Mouse (Mus musculus) inflammation-experienced regulatory T-cells, adult 6 months (primary cell): ENCODE data around the gene Ms4a4a. TPM values are rescaled to one million over a fixed set of nuclear protein-coding genes. Genes with fewer than 3 reads are reported as not detected.
"Not testable (repeated sequence)": the region's sequence is repeated elsewhere in the genome, so short reads cannot be mapped to it uniquely, and the experiment has no call there.

Source experiments
- ATAC-seq: one replicate; pipeline ENCODE4 v1.8.0; 2017
- polyA plus RNA-seq, 3 experiments: library from polyadenylated mRNA; unstranded; fragments of 100-300 nt; shearing (Covaris generic); gene quantifications; one replicate each; pipeline ENCODE4 v1.2.1; 2017

The Ms4a4a gene
- polyA plus RNA-seq: 1 to 10 TPM in 2 of 3 experiments, not detected in 1; 1.2 to 3.9 TPM

- ATAC-seq: no peak
Measured at GRCm38 (mm10) chr19:11375273-11375672, at the start of gene Ms4a4a. Ms4a4a (plus strand) TSS chr19:11375523.

GRCm38 (mm10) chr19:11335932-11336331 lies 39.4 kb upstream of the Ms4a4a start, which contains the start of gene Ms4a7:
Ms4a7 (minus strand) TSS chr19:11336146.
- no peak for ATAC-seq

DNA sequence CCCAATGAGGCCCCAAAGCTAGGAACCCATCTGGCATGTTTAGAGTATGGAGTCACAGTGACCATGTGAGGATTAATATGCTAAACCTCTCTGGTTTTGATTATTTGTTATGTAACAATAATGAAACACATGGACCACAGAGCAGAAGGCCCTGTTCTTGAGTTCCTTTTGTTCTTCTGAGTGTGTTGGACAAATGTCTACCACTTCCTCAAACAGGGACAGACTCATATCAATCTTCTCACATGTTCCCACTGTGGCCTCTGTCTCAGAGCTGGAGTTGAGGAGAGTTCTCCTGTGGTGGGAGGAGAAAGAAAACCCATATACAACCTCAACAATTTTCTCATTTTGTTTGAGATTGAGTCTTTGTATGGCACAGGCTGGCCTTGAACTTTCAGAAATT lies 32.2 kb upstream of the Ms4a4a start:
- no peak for ATAC-seq

DNA sequence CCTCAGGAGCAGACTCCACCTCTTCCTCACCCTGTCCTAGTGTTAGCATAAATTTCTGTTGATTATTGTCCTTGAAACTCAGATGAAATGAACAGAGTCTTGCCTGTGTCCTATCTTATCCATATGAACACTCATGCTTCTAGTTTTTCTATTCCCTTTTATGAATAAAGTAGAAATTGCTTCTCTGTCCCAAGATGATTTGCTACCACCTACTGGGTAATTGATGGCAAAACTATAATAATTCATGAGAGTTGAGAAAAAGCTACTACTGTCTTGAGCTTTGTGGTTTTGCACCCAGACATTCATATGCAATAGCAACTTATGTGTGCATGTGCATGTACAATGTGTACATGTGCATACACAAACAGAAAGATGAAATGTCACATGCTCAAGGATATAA lies 31.3 kb upstream of the Ms4a4a start:
- ATAC-seq: no peak

DNA sequence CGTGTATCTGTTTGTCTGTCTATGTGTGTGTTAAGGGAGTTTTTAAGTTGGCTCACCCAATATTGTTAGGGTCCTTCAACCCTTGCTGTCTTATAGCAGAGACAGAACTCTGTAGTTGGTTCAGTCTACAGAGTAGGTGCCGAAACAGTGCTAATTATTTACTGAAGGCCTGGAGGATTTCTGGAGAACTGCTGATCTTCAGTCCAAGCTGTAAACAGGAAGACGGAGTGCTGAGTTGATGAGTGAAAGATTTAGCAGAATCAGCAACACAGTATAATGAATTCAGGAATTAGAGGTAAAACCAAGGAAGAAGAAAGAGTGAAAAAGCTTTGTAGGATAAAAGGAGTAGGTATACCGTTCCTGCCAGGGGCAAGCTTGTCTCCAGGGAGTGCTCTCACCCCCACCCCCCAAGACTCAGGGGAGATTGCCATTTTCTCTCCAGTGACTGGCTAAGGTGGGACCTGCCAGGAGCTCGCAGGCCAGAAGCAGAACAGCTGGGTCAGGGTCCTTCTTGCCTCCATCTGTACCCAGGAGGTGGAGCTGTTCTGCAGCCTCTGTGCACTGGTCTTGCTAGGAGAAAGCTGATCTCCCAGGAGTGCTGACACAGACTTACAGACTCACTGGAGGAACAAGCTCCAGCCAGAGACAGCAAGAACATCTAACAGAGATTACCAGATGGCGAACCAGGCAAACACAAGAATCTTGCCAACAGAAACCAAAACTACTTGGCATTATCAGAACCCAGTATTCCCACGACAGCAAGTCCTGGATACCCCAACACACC lies 25.4 kb upstream of the Ms4a4a start:
- no peak for ATAC-seq

DNA sequence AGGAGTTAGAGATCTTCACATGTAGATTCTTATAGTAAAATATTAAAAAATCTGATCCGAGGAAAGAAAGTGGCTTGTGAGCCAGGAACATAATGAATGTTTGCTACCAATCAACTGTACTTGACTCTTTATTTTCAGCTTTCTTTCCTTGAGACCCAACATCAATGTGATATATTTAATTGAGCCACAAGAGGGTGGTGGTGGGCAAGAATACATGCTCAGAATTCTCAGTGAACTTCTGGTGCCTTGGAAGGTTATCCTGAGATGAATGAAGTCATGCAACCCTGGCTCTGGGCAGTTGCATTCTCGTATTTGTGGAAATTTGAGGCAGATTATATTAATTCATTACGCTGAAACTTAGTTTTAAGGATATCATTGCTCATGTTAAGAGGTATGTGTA lies 23.4 kb upstream of the Ms4a4a start:
- ATAC-seq: peak; percentile 22

DNA sequence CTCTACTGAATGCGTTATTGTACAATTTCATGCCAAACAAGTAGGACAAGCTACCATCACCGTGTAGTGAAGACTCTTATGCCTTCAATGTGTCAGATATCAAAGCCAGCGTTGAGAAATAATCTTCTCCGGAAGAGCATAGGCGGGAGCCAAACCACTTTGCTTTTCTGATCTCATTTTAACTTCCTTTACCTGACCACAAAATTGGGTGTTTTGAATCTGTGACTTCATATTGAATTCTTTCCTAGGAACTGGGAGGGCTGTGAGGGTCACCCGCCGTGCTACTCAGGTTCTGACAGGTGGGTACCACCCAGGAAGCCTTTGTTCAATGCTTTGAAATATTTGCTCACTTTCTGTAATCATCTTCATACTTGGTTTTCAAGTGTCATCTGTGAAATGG lies 19.6 kb upstream of the Ms4a4a start:
- peak; percentile 81 for ATAC-seq

- ATAC-seq: no peak
Measured at GRCm38 (mm10) chr19:11360106-11360505, 15.2 kb upstream of the Ms4a4a start.

DNA sequence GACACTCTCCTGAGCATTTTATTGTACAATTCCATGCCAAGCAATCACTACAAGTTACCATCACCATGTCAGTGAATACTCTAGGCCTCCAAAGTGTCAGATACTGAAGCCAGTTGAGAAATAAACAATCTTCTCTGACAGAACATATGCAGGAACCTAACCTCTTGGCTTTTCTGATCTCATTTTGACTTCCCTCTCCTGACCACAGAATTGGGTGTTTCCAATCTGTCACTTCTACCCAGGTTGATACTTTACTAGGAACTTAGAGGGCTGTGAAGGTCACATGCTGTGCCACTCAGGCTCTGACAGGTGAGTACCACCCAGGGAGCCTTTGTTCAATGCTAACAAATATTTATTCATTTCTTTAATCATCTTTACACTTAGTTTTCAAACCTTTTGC lies 13.3 kb upstream of the Ms4a4a start:
- ATAC-seq: peak; percentile 78

GRCm38 (mm10) chr19:11368310-11368709 lies 7.0 kb upstream of the Ms4a4a start:
- no peak for ATAC-seq

DNA sequence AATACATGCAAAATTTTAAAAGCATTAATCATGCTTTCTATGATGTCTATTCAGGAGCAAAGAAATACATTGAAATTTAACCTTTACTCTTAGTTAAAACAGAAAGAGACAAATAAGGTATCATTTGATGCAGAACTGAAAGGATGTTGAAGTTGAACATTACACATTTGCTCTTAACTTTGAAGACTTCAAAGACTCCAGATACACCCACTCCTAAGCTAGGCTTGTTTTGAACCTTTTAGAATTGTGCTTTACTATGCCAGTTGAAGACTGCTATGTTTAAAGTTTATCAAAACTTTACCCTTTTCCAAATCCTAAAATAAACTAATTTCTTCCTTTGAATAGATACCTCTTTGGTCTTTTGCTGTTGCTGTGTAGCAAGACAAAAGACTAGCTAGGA lies 4.1 kb upstream of the Ms4a4a start:
- ATAC-seq: peak; percentile 80

GRCm38 (mm10) chr19:11376399-11376798 lies 1.1 kb downstream of the Ms4a4a start:
- no peak for ATAC-seq

GRCm38 (mm10) chr19:11387109-11387508 lies 11.8 kb downstream of the Ms4a4a start:
- peak; percentile 84 for ATAC-seq

DNA sequence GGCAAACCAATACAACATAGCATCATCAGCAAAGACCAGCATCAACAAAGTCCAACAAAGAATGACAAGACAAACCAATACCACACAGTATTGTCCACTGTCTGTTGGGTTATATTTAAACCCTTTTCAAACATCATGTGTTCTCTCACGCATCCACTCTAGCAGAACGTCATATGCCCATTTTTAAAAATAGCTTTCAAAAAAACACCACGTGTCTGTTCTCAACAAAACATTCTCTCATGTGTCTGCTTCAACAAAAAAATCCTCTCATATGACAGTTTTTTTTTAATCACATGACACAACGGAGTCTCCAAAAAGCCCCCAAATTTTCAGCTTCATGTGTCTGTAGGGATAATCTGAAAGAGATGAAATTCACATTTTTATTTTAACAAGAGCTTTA lies 12.4 kb downstream of the Ms4a4a start:
- no peak for ATAC-seq

DNA sequence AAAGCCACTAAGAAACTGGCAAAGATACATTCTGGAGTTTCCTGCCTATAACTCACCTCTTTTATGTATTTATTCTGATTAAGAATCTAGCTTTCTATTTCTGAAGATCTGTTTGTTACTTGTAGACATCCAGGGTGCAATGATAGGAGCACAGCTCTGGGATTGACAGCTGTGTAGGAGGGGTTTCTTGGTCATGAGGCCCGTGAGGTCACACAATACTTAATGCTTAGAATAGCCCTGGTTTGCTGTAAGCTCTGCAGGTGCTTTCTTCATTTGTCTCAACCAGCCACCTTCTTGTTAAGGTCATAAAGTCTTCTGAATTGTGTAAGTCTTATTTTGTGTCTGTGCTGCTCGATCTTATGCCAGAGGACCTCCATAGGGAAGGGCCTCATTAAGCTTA lies 13.6 kb downstream of the Ms4a4a start:
- ATAC-seq: no peak

- peak; percentile 50 for ATAC-seq
Measured at GRCm38 (mm10) chr19:11395769-11396168, 20.4 kb downstream of the Ms4a4a start.

DNA sequence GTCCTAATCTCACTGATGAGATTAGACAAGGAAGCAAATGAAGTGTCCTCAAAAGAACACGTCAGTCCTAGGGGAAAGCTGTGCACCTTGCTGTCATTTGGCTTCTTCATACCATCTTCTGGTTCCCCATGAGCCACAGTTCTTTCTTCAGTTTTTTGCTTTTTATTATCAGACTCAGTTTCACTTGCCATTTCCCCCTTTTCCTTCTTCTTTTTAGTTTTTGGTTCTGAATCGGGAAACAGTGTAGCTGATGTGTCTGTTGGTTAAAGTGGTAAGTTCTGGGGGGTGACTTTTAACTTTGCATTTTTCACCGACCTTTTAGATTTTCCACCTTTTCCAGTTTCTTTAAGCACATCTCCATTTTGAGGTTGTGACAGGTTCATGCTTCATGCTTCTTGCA lies 29.2 kb downstream of the Ms4a4a start, which contains the start of gene Ms4a4c:
Gene Ms4a4c, plus strand, starts transcription at position 244 of the 400 bp plus-strand sequence.
- no peak for ATAC-seq

DNA sequence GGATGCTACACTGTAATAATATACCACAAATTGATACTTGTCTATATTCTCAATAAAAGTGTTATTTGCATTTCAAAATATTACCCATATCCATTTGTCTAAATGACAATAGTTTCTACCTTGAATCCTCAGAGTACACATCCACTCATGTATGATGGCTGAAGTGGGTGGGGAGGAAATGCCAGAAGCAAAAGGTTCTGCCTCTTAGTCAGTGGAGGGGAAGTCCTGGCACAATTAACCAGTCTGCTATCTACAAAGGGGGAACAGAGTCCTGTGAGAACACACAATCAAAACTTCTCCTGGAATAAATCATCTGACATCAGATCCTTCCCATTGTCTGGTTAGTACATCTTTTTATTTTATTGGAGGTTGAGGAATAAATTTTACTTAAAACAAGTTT lies 32.1 kb downstream of the Ms4a4a start:
- ATAC-seq: peak; percentile 50

DNA sequence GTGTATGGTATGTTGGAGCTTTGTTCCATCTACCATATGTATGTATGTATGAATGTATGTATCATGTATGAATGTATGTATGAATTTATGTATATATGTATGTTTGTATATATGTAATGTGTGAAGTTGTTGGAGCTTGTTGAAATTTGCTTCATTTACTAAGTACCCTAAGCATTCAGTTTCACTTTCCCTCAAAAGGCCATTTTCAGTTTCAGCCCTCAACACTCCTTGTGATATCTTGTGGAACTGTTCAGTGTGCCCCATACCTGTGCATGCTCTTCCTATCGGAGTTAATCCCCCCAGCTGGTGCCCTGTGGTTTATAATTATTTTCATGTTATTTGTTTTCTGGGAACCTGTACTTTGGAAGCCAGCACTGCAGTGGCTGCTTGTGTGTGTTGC lies 33.3 kb downstream of the Ms4a4a start:
- ATAC-seq: peak; percentile 46

DNA sequence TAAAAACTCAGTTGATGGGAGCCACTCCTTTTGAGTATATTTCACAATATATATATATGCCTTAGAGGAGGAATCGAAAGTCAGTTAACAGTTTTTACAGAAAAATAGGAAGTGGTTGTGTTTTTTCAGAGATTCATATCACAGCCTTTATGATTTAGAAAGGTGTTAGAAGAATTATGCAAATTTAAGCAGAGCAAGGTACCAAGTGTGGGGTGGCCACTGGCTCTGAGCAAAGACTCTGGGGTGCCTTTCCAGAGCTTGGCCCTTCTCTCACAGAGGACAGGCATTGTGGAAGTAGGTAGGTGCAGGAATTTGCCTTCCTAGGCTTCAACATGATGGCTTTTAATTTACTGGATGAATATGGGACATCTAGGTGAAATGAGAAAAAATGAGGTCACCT lies 36.3 kb downstream of the Ms4a4a start:
- peak; percentile 73 for ATAC-seq

GRCm38 (mm10) chr19:11414084-11414483 lies 38.8 kb downstream of the Ms4a4a start:
- ATAC-seq: no peak

GRCm38 (mm10) chr19:11415581-11415980 lies 40.3 kb downstream of the Ms4a4a start:
- no peak for ATAC-seq

GRCm38 (mm10) chr19:11418865-11419264 lies 43.5 kb downstream of the Ms4a4a start:
- ATAC-seq: peak; percentile 83

- not testable (repeated sequence) for ATAC-seq
Measured at GRCm38 (mm10) chr19:11431209-11431608, 55.9 kb downstream of the Ms4a4a start.
